Mouse (Mus musculus): ENCODE measurements around the gene BC028528. TPM values are rescaled to one million over a fixed set of nuclear protein-coding genes. Genes with fewer than 3 reads are reported as not detected.
"Not testable (repeated sequence)": the region's sequence is repeated elsewhere in the genome, so short reads cannot be mapped to it uniquely, and the experiment has no call there.

Gene BC028528
- total RNA-seq, 2 experiments from 2014 or later, result 19.6 to 25.3 TPM

DNA sequence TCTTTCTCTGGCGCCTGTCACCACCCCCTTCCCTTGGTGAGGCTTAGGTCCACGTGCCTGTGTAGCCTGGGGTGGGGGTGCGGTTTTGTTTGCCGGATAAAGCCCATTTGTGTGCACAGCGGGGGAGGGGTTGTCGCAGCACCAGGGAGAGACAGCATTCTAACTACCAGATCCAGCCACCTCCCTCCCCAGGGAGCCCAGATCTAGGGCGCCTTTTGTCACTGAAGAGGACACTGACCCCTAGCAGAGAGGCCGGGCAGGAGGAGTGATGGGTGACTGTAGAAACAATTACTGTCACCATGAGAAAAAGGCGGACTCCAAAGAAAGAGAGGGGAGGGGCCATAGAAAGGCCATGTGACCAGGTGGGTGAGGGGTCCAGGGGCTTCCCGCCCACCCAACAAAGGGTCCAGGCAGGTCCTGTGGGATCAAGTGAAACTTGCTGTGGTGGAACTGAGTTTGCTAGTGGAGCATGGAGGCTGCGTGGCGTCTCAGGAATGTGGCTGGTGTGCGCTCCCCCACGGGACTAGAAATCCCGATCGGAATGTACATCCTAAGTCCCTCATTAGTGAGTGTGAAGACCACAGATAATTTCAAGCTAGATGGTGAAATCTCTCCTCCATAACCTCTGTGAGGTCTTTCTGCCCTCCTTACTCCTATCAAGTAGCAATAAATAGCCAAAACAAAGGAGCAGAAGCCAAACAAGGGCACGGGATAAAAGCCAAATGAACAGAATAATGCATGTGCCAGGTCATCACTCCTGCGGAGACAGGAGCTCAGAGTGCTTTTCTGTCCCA, 13.5 kb upstream of the BC028528 start:
- DNase-seq, result peak; percentile 43

DNA sequence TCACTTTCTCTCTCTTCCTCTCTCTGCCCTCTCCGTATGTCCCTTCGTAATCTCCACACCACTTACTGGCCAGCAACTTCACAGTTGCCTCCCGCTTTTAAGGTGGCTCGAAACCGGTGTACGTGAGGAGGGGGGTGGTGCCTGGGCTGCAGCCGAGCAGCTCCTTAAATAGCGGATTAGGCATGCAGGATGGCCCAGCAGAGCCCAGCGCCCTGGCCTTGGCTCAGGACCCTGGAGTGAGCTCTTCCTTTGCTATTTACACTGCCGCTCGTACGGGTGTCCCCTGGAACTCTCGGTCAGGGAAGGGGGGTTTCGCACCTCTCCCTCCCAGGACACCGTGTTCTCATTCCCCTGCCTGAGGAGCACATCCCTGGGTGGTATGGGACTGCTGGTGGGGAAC, 12.8 kb upstream of the BC028528 start, which contains the start of gene Car14:
Car14 (minus strand) TSS at position 124 of the 400 bp plus-strand sequence.
- peak; percentile 62 for DNase-seq

- DNase-seq, result peak; percentile 21
Observed at GRCm38 (mm10) chr3:95903753-95904502, 12.1 kb upstream of the BC028528 start.

DNA sequence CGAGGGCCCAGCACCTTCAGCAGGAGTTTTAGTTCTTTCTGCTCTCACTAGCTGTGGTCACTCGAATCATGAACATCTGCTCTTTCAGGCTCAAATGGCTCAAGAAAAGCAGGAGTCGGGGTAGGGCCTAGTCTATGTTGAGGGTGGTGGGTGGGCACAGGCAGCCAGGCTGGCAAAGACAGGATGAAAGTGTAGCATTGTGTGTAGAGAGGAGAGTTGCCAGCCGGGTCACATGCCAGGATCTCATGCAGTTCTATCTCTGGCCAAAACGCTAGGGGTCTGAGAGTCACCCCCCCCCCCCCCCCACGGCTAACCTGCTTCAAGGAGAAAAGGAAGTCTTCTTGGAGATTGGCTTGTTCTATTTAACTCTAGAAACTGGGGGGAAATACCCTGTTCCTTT, 10.8 kb upstream of the BC028528 start:
- DNase-seq, result peak; percentile 38

- DNase-seq, result no peak
Observed at GRCm38 (mm10) chr3:95902373-95902625, 10.5 kb upstream of the BC028528 start.

GRCm38 (mm10) chr3:95901616-95902372, 10.0 kb upstream of the BC028528 start:
- peak; percentile 39 for DNase-seq

DNA sequence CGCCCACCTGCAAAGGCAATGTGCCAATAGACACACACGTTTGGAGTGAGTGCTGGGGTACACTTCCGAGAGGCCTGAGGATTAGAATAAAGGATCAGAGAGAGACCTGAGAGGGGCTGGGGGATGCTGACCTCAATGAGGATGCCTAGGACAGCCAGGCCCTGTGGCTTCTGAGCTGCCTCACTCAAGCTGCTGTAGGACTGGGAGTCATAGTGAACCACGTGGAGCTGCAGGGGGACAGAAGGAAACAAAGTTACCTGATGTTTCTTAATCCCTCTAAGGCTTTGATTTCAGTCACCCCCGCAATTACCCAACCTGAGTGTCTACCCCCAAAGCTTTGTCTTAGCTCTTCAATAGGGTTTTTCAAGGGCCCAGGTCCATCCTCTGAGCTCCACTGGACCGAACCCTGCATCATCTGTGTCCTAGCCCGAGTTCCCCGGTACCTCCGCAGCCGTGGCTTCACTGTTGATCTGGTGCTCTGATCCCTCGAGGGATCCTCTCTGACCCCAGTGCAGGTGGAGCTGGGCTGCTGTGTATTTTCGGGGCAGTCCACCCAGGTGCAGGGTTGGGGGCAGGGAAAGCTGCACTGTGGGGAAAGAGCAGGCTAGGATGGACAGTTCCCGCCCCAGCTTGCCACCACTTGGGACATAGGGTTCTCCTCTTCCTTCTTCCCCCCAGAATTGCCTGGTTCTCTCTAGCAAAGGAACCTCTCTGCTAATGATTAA, 8.2 kb upstream of the BC028528 start:
- DNase-seq, result no peak

- not testable (repeated sequence) for DNase-seq
Observed at GRCm38 (mm10) chr3:95895501-95895900, 3.7 kb upstream of the BC028528 start.

GRCm38 (mm10) chr3:95894317-95895160, 2.7 kb upstream of the BC028528 start:
- peak; percentile 78 for DNase-seq

- DNase-seq, result peak; percentile 96
Observed at GRCm38 (mm10) chr3:95893606-95894316, 2.0 kb upstream of the BC028528 start, which contains the start of gene Aph1a. Aph1a (plus strand) TSS chr3:95893969.

DNA sequence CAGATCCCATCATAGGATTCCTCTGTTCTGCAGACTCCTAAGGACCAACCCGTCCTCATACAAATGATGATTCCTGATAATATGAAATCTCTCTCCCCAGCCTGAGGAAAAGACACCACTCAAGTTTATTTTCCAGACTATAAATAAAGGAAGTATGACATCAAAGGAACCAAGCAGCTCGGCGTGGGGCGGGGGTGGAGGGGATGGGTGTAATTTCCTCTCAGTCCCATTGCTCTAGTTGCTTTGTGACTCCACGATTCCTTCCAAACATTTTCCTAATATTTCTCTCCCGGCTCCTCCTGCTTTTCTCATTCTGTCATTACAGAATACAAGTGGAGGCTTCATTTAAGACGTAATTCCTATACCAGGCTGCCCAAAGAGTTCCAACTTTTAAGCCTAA, 1.3 kb upstream of the BC028528 start:
- DNase-seq, result peak; percentile 31

DNA sequence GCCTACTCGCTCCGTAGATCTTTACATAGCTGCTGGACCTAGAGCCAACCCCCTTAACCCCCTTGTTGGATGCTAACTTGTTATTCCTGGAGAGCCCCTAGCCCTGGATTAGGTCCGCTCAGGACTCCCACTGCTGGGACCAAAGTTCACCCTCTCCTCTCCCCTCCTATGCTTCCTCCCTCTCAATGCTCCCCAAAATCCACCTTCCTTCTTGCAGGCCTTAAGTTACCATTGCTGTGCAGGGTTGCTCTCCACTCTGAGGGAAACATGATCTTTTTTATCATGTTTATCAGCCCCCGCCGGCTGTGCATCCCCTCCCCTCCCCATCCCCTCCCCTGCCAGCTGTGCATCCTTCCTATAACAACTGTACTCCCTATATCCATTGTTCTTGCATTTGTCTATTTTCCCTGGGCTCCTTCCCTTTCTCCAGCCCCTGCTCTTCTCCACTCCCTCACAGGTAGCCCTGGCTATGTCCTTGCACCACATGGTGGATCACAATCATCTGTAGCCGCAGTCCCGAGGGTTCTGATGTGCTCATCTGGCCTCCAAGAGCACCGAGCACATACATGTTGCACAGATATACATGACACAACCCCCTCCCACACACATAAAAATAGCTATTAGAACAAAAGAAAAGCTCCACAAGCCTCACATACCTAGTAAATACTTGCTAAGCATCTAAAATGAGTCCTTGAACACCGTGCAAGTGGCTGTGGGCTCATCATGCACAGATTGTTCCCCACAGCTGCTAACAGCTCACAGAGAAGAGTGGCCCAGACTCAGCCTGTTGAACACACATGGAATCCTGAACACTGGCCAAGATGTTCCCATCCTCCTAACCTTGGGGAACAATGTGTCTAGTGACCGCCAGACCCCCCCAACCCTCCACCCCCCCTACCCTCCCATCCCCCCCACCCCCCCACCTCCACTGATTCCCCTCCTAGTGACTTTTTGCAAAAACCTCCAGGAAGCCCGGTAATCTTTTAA, 554 bp upstream of the BC028528 start:
- DNase-seq, result no peak

GRCm38 (mm10) chr3:95889664-95890063, 2.1 kb downstream of the BC028528 start:
- DNase-seq, result no peak

DNA sequence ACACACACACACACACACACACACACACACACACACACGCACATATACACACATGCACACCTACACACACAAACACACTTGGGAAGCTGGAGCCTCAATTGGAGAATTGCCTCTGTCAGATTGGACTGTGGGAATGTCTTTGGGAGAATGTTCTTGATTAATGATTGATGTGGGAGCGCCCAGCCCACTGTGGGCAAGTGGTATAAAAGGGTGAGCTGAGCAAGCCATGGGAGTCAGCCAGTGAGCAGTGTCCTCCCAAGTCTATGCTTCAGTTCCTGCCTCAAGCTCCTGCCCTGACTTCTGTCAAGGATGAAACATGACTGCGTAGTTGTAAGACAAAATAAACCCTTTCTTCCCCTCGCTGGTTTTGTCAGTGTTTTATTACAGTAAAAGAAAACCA, 4.2 kb downstream of the BC028528 start:
- DNase-seq, result no peak

GRCm38 (mm10) chr3:95884400-95884799, 7.4 kb downstream of the BC028528 start:
- no peak for DNase-seq

- DNase-seq, result peak; percentile 87
Observed at GRCm38 (mm10) chr3:95882816-95883425, 8.9 kb downstream of the BC028528 start.

GRCm38 (mm10) chr3:95881979-95882815, 9.6 kb downstream of the BC028528 start, which contains the start of gene Ciart:
Ciart (minus strand) TSS chr3:95882251.
- peak; percentile 93 for DNase-seq

DNA sequence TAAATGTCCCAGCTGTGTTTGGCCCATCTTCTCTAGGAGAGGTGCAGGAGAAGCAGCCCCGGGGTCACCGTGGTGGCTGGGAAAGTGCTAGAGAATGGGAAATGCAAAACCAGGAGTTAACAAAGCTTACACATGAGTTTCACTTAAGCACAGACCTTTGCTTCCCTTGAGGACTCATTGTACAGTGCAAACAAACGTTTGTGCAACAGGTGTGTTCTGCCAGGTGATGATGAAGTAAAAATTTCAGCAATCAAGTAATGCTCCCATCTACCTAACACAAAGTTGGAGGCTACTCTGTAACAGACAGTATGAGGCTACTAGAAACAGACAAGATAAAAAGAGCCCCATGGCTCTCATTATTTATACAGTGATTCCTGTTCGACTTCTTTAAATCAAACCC, 12.7 kb downstream of the BC028528 start:
- no peak for DNase-seq
